Mouse (Mus musculus) cerebellum, adult 11-12 months (tissue): ENCODE measurements at regions not wholly inside any gene's neighbourhood (a gene's known extent, or its start where the extent isn't known, plus 50 kb on each side); places are given as distances from the start of the nearest gene placed in this dataset.

Source experiments
- DNase-seq: peaks from one replicate; pipeline ENCODE4 v3.0.0; 2022

GRCm38 (mm10) chr14:76664586-76665508 is 108.2 kb upstream of the Serp2 start:
- DNase-seq: no peak

DNA sequence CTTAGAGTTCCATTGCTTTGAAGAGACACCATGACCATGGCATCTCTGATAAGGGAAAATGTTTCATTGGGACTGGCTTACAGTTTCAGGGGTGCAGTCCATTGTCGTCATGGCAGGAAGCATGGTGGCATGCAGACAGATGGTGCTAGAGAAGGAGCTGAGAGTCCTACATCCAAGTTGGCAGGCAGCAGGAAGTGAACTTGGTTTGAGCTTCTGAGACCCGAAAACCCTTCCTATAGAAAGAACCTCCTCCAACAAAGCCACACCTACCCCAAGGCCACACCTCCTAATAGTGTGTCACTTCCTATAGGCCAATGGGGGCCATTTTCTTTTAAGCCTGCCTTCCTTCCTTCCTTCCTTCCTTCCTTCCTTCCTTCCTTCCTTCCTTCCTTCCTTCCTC is 107.1 kb upstream of the Serp2 start:
- DNase-seq: no peak

GRCm38 (mm10) chr14:76662871-76663270 is 106.2 kb upstream of the Serp2 start:
- DNase-seq: no peak

- DNase-seq: no peak
Observed at GRCm38 (mm10) chr14:76660906-76661305, 104.2 kb upstream of the Serp2 start.

GRCm38 (mm10) chr14:76658952-76659502 is 102.3 kb upstream of the Serp2 start:
- peak; percentile 33 for DNase-seq

DNA sequence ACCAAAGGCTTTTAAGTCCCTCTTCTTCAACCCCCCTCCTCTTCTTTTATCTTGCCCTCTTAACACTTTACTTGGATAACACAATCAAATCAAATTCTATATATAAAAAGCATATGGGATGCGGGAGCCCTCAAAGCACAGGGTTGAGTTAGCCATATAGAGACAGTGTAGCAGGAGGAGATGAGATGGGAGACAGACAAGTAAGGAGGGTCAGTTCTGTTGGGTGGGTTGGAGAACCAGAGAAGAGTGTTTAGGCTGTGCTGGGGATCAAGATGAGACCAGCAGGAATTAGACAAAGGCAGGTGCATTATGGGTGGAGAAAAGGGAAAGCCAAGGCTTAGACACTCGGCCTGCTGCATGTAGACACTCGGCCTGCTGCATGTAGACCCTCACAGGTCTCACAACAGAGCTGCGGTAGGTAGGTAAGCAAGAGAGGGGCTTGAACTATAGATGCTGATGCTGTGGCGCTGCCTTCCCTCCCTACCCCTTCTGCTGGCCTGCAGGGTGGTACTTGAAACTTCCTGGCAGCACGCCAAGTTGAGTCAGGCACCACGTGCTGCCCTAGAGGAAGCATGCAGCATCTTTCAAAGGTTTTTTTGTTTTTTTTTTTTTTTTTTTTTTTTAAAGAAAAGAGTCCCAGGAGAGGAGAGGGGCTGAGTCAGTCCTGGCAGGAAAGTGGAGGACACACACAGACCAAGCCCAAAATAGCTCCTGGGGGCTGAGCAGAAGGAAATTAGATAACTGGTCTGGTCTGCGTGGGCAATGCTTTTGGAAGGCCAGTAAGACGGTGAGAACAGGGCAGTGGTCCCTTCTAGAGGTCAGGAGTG is 101.3 kb upstream of the Serp2 start:
- DNase-seq: peak; percentile 35

GRCm38 (mm10) chr14:76657375-76657774 is 100.7 kb upstream of the Serp2 start:
- peak; percentile 33 for DNase-seq

GRCm38 (mm10) chr14:76652356-76653126 is 95.9 kb upstream of the Serp2 start:
- no peak for DNase-seq

GRCm38 (mm10) chr14:76651096-76651495 is 94.4 kb upstream of the Serp2 start:
- no peak for DNase-seq

DNA sequence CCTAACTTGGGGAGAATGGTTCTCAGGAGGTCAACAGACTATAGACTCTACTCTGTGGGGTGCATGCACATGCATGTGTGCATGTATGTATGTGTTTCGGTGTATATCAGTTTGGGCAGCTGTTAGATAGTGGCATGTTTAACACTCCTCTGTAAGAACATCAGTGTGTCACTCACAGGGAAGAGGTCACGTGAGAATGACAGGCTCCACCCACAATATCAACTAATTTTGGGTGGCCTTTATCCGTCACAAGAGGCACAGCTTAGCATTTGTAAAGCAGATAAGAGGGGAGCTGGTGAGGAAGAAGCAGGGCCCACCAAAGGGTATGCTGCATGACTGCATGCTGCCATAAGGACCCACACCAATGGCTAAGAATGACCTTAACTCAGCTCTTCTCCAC is 93.2 kb upstream of the Serp2 start:
- DNase-seq: no peak

GRCm38 (mm10) chr14:76644716-76645115 is 88.0 kb upstream of the Serp2 start:
- no peak for DNase-seq

DNA sequence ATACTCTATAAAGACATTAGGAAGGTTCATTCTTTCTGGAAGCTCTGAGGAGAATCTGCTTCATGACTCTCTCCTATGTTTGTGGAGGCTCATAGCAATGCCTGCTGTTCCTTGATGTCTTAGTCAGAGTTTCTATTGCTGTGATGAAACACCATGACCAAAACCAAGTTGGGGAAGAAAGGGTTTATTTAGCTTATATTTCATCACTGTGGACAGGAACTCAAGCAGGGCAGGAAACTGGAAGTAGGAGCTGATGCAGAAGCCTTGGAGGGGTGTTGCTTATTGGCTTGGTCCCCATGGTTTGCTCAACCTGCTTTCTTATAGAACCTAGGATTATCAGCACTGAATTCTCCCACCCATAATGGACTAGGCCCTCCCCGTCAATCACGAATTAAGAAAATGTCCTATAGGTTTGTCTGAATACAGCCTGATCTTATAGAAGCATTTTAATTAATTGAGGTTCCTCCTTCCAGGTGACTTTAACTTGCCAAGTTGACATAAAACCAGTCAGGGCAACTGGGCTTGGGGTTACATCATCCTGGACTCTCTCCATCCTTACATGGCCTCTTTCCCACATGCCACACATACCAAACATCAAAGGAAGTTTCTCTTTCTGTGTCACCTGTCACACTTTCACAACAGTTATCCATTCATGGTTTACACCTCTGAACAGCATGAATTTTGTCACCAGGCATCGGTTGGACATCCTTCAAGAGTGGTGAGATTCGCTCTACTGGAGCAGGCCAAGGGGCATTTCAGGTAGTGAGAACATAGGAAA is 85.3 kb upstream of the Serp2 start:
- no peak for DNase-seq

DNA sequence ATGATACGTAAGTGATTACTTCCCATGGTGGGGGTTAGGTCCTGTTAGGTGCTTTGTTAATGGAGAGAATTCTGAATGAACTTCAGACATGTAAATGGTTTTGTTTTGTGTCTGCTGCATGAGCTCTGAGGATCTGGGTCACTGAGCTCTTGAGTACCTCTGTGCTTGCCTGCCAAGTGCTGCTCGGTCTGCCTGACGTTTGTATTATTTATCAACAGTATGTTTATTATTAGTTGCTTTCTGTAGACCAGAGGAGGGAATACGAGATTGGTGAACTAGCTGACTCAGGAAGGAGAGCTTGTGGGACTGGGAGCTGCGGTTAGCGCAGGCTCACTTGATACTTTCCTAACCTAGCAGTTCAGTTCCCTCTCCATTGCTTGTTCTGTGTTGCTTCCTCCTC is 76.5 kb upstream of the Serp2 start:
- DNase-seq: no peak

- no peak for DNase-seq
Observed at GRCm38 (mm10) chr14:76632763-76633162, 76.1 kb upstream of the Serp2 start.

DNA sequence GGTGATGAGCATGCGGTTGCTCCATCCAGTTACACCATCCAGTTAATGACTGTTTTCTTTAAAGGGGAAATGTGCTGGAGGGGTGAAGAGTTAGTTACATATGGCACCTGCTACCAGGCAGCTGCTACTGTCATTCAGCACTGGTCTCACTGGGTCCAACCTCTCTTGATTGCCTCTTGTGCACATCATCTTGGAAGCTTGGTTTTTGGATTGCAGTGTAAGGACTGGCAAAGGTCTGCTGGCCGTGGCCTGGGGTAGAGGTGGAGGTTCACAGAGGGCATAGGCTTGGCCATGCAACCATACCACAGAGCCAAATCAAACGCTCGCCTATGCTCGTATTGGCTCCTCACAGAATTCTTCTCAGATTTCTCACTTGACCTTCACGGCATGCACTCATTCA is 75.1 kb upstream of the Serp2 start:
- no peak for DNase-seq

DNA sequence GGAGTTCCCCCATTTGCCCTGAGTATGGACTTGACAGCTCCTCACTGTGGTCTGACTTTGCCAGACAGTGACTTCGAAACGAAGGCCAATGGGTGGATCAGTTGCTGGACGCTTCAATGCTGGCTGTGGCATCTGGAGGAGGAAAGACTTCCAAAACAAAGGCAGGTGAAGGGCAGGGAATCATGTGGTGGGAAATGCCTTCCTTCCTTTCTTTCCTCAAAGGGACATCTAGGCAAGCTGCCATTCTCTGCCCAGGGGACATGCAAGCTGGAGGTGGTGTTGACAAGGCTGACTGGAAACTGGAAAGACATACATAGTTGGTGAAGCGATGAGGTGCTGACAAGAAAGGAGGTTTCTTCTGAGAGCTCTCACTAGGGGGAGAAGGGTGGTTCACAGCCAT is 74.5 kb upstream of the Serp2 start:
- DNase-seq: no peak

DNA sequence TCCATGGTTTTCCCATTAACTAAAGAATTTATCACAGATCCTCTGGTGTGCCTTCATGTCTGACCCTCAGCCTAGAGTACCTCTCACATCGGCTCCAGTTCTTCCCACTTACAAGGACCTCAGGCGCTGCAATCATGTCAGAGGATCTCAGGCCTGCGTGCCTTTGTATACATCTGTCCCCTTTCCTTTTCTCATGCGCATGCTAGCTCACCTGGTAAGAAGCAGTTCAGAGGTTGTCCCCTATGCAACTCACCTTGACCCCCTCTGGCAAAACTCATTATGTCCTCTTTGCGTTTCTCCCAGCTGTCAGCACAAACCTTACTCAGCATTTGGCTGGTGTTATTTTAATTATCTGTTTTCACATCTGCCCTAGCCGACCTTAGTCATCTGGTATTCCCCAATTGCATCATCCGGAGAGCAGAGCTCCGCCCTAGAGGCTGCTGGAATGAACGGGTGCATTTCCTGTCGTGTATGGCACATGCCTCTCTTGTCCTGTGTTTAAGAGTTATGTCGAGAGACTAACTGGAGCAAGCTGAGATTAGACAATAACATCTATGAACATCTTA is 73.3 kb upstream of the Serp2 start:
- DNase-seq: no peak

- DNase-seq: peak; percentile 67
Observed at GRCm38 (mm10) chr14:76628182-76628892, 71.6 kb upstream of the Serp2 start.

GRCm38 (mm10) chr14:76625589-76626368 is 69.1 kb upstream of the Serp2 start:
- DNase-seq: no peak
